Mouse (Mus musculus): Measurements from ENCODE around the gene Ndufb4. TPM values are rescaled to one million over a fixed set of nuclear protein-coding genes. Genes with fewer than 3 reads are reported as not detected.
"Not testable (repeated sequence)": the region's sequence is repeated elsewhere in the genome, so short reads cannot be mapped to it uniquely, and the experiment has no call there.

The Ndufb4 gene
- total RNA-seq, 1 experiment: 47.3 TPM

DNA sequence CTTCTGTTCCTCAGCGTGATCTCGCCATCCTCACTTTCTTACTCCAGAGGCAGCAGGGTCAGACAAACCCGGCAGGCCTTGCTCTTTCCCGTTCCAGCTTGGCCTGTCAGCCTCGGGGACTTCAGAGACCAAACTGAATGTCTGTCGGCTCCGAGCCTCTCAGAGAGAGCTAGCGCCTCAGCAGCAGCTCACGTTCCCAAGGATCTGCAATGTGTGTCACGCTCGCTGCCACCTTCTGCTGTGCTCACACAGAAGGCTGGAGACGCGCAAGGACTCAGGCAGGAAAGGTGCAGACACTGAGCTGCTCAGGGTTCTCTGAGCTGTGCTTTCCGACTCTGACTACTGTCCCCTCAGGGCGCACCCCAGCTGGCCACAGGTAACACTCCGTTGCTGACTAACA, 7.2 kb downstream of the Ndufb4 start:
- no peak overlapping the region for H3K9ac ChIP-seq (ENCODE audit: insufficient read depth, low read depth, low read length, poor library complexity, severe bottlenecking)
- in situ Hi-C loops (cut with MboI; ENCODE audit: low sequenced_read_pairs in 2 of 2, unreplicated experiment in 2 of 2): no loop called here
- no peaks in the 10 kb centered on the region for H3K9me3 ChIP-seq (ENCODE audit: control insufficient read depth, insufficient read depth, low read depth, low read length)
- DNase-seq (ENCODE audit: low read depth, low spot score): no peak
- H3K27ac ChIP-seq (ENCODE audit: insufficient read depth, low read depth, low read length, poor library complexity, severe bottlenecking): no peak overlapping the region
- H3K36me3 ChIP-seq (ENCODE audit: control insufficient read depth, insufficient read depth, low read length, poor library complexity, severe bottlenecking): peaks cover 19% of the 10 kb centered on the region
- no peak overlapping the region for H3K4me3 ChIP-seq (ENCODE audit: insufficient read depth in 1 of 2, low read depth in 1 of 2, low read length in 2 of 2, poor library complexity in 1 of 2, severe bottlenecking in 1 of 2)
- peaks cover 4 to 6% of the 10 kb centered on the region in 2 experiments; a peak in 2 of 4 replicates for H3K4me1 ChIP-seq (ENCODE audit: control insufficient read depth in 2 of 2, insufficient read depth in 2 of 2, low read length in 2 of 2, poor library complexity in 1 of 2)
- TF ChIP-seq CHD2 (IDR thresholded peaks at IDR 0.05; ENCODE audit: low read depth, low read length) (no peak), ZC3H11A (IDR thresholded peaks at IDR 0.05; ENCODE audit: borderline replicate concordance, low read depth, low read length) (no peak), HCFC1 (IDR thresholded peaks at IDR 0.05; ENCODE audit: borderline replicate concordance, insufficient read depth, low read length) (no peak), ZNF384 (IDR thresholded peaks at IDR 0.05; ENCODE audit: low read depth, low read length) (no peak), MAFK (IDR thresholded peaks at IDR 0.05; ENCODE audit: insufficient read depth, low read depth, low read length) (no peak)

DNA sequence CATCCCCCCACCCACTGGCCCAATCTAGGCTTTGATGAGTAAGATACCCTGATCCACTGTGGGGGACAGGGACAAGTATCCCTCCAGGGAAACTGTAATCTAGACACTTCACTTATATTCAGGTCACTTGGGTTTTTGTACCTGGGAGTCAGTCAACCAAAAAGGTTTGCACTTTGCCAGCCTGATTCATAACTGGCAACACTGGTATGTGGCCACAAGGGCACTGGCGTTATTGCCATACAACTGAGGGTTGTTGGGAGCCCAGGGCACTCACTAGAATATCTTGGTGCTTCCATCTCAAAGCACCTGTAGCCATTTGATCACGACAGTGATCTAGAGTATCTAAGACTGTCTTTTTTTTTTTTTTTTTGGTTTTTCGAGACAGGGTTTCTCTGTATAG, 8.5 kb downstream of the Ndufb4 start:
- Histone ChIP-seq H3K36me3 (ENCODE audit: control insufficient read depth, insufficient read depth, low read length, poor library complexity, severe bottlenecking) (peaks cover 19% of the 10 kb centered on the region), H3K4me3 (ENCODE audit: insufficient read depth in 1 of 2, low read depth in 1 of 2, low read length in 2 of 2, poor library complexity in 1 of 2, severe bottlenecking in 1 of 2) (no peak overlapping the region), H3K27ac (ENCODE audit: insufficient read depth, low read depth, low read length, poor library complexity, severe bottlenecking) (no peak overlapping the region), H3K9ac (ENCODE audit: insufficient read depth, low read depth, low read length, poor library complexity, severe bottlenecking) (no peak overlapping the region), H3K9me3 (ENCODE audit: control insufficient read depth, insufficient read depth, low read depth, low read length) (no peaks in the 10 kb centered on the region), H3K4me1 (ENCODE audit: control insufficient read depth in 2 of 2, insufficient read depth in 2 of 2, low read length in 2 of 2, poor library complexity in 1 of 2) (peaks cover 0 to 2% of the 10 kb centered on the region in 2 experiments; a peak in 2 of 4 replicates)
- in situ Hi-C loops (cut with MboI; ENCODE audit: low sequenced_read_pairs in 2 of 2, unreplicated experiment in 2 of 2): no loop called here
- TF ChIP-seq CHD2 (IDR thresholded peaks at IDR 0.05; ENCODE audit: low read depth, low read length): no peak
- no peak for TF ChIP-seq ZNF384 (IDR thresholded peaks at IDR 0.05; ENCODE audit: low read depth, low read length)
- TF ChIP-seq ZC3H11A (IDR thresholded peaks at IDR 0.05; ENCODE audit: borderline replicate concordance, low read depth, low read length): no peak
- TF ChIP-seq HCFC1 (IDR thresholded peaks at IDR 0.05; ENCODE audit: borderline replicate concordance, insufficient read depth, low read length): no peak
- TF ChIP-seq MAFK (IDR thresholded peaks at IDR 0.05; ENCODE audit: insufficient read depth, low read depth, low read length): no peak
- DNase-seq (ENCODE audit: low read depth, low spot score): no peak

DNA sequence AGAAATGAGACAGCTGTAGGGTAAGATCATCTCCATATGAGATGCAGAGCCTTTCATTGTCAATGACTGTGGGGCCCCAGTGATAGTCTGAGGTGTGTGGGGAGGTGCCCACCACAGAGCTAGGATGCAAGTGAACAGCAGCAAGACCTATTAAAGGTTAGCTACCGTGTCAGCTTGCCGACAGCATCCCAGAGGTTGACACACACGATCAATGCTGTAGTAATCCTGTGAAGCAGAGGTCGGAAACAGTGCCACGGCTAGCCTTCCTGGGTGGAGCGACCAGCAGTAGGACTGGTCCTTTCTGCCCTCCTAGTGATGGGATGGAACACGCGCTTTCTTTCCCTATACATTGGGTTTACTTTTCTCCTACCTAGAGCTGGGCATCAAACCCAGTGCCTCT, 9.0 kb downstream of the Ndufb4 start:
- H3K36me3 ChIP-seq (ENCODE audit: control insufficient read depth, insufficient read depth, low read length, poor library complexity, severe bottlenecking): peaks cover 19% of the 10 kb centered on the region
- in situ Hi-C loops (cut with MboI; ENCODE audit: low sequenced_read_pairs in 2 of 2, unreplicated experiment in 2 of 2): no loop called here
- no peaks in the 10 kb centered on the region for H3K9me3 ChIP-seq (ENCODE audit: control insufficient read depth, insufficient read depth, low read depth, low read length)
- H3K9ac ChIP-seq (ENCODE audit: insufficient read depth, low read depth, low read length, poor library complexity, severe bottlenecking): no peak overlapping the region
- no peak overlapping the region for H3K4me3 ChIP-seq (ENCODE audit: insufficient read depth in 1 of 2, low read depth in 1 of 2, low read length in 2 of 2, poor library complexity in 1 of 2, severe bottlenecking in 1 of 2)
- peaks cover 0 to 2% of the 10 kb centered on the region in 2 experiments; a peak in 2 of 4 replicates for H3K4me1 ChIP-seq (ENCODE audit: control insufficient read depth in 2 of 2, insufficient read depth in 2 of 2, low read length in 2 of 2, poor library complexity in 1 of 2)
- DNase-seq (ENCODE audit: low read depth, low spot score): no peak
- TF ChIP-seq ZNF384 (IDR thresholded peaks at IDR 0.05; ENCODE audit: low read depth, low read length) (no peak), MAFK (IDR thresholded peaks at IDR 0.05; ENCODE audit: insufficient read depth, low read depth, low read length) (no peak), ZC3H11A (IDR thresholded peaks at IDR 0.05; ENCODE audit: borderline replicate concordance, low read depth, low read length) (no peak), HCFC1 (IDR thresholded peaks at IDR 0.05; ENCODE audit: borderline replicate concordance, insufficient read depth, low read length) (no peak), CHD2 (IDR thresholded peaks at IDR 0.05; ENCODE audit: low read depth, low read length) (no peak)
- H3K27ac ChIP-seq (ENCODE audit: insufficient read depth, low read depth, low read length, poor library complexity, severe bottlenecking): no peak overlapping the region

DNA sequence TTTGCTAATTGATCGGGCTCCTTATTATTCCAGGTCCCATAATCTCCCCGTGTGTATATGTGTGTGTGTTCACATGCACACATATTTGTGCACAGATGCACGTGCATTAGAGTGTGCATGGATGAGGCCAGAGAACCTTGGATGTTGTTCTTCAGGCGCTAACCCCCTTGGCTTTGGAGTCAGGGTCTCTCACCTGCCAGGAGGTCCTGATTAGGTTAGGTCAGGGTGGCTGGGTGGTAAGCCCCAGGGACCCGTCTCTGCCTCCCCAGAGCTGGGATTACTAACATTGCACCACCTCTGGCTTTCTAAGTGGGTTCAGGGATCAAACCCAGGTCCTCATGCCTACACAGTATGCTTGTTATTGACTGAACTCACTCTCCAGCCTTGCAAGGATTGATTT, 9.8 kb downstream of the Ndufb4 start:
- H3K36me3 ChIP-seq (ENCODE audit: control insufficient read depth, insufficient read depth, low read length, poor library complexity, severe bottlenecking): peaks cover 19% of the 10 kb centered on the region
- no peaks in the 10 kb centered on the region for H3K9me3 ChIP-seq (ENCODE audit: control insufficient read depth, insufficient read depth, low read depth, low read length)
- H3K4me1 ChIP-seq (ENCODE audit: control insufficient read depth in 2 of 2, insufficient read depth in 2 of 2, low read length in 2 of 2, poor library complexity in 1 of 2): peaks cover 0 to 2% of the 10 kb centered on the region in 2 experiments; a peak in 1 of 4 replicates
- TF ChIP-seq CHD2 (IDR thresholded peaks at IDR 0.05; ENCODE audit: low read depth, low read length) (no peak), ZNF384 (IDR thresholded peaks at IDR 0.05; ENCODE audit: low read depth, low read length) (no peak), HCFC1 (IDR thresholded peaks at IDR 0.05; ENCODE audit: borderline replicate concordance, insufficient read depth, low read length) (no peak), ZC3H11A (IDR thresholded peaks at IDR 0.05; ENCODE audit: borderline replicate concordance, low read depth, low read length) (no peak), MAFK (IDR thresholded peaks at IDR 0.05; ENCODE audit: insufficient read depth, low read depth, low read length) (no peak)
- H3K4me3 ChIP-seq (ENCODE audit: insufficient read depth in 1 of 2, low read depth in 1 of 2, low read length in 2 of 2, poor library complexity in 1 of 2, severe bottlenecking in 1 of 2): no peak overlapping the region
- no peak overlapping the region for H3K27ac ChIP-seq (ENCODE audit: insufficient read depth, low read depth, low read length, poor library complexity, severe bottlenecking)
- H3K9ac ChIP-seq (ENCODE audit: insufficient read depth, low read depth, low read length, poor library complexity, severe bottlenecking): no peak overlapping the region
- DNase-seq (ENCODE audit: low read depth, low spot score): no peak
- in situ Hi-C loops (cut with MboI; ENCODE audit: low sequenced_read_pairs in 2 of 2, unreplicated experiment in 2 of 2): no loop called here

DNA sequence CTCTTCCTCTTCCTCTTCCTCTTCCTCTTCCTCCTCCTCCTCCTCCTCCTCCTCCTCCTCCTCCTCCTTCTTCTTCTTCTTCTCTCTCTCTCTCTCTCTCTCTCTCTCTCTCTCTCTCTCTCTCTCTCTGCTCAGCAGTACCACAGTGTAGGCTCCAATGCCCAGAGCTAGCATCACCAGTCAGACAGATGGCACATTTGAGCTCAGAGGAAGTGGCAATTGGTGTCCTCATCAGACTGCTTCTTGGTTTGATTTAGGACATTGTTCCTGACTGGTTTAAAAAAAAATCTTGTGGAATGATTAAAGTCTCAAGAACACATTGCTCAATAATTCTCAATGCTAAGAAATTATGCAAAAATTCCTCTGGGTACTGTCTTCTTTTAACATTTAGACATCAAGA, 13.7 kb downstream of the Ndufb4 start:
- H3K4me1 ChIP-seq (ENCODE audit: control insufficient read depth in 2 of 2, insufficient read depth in 2 of 2, low read length in 2 of 2, poor library complexity in 1 of 2); DNase-seq (ENCODE audit: low read depth, low spot score); H3K9ac ChIP-seq (ENCODE audit: insufficient read depth, low read depth, low read length, poor library complexity, severe bottlenecking); H3K36me3 ChIP-seq (ENCODE audit: control insufficient read depth, insufficient read depth, low read length, poor library complexity, severe bottlenecking); H3K4me3 ChIP-seq (ENCODE audit: insufficient read depth in 1 of 2, low read depth in 1 of 2, low read length in 2 of 2, poor library complexity in 1 of 2, severe bottlenecking in 1 of 2); H3K27ac ChIP-seq (ENCODE audit: insufficient read depth, low read depth, low read length, poor library complexity, severe bottlenecking); H3K9me3 ChIP-seq (ENCODE audit: control insufficient read depth, insufficient read depth, low read depth, low read length); in situ Hi-C loops (cut with MboI; ENCODE audit: low sequenced_read_pairs in 2 of 2, unreplicated experiment in 2 of 2): not testable (repeated sequence)
